Mouse (Mus musculus) hindlimb bud, embryonic 11.5 days (tissue): ENCODE results near the gene Gm20219.
A peak's percentile ranks its signal among the peaks of the same experiment; 100 is the strongest.
"Not testable (repeated sequence)": the region's sequence is repeated elsewhere in the genome, so short reads cannot be mapped to it uniquely, and the experiment has no call there.

Experiments
- DNase-seq: peaks from one replicate; pipeline ENCODE4 v3.0.0-alpha.2; 2012; ENCODE audit warnings: low read depth, low spot score; ENCODE audit errors: extremely low spot score

Gm20219 gene

DNA sequence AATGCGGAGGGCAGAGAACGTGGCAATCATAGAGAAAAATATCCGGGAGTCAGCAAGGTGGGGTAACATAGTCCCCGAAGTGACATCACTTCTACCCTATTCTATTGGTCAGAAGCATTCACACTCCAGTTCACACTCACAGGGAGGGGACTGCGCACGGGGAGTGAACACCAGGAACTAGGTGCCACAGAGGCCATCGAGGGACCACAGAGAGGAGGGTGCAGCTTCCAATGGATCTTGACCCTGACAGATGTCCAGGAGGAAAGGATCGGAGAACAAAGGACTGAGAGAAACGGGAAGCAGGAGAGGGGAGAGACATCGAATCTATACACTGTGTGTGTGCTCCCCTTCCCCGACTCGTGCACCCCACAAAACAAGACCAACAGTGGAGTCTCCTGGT lies 39.3 kb downstream of the Gm20219 start:
- no peak for DNase-seq

DNA sequence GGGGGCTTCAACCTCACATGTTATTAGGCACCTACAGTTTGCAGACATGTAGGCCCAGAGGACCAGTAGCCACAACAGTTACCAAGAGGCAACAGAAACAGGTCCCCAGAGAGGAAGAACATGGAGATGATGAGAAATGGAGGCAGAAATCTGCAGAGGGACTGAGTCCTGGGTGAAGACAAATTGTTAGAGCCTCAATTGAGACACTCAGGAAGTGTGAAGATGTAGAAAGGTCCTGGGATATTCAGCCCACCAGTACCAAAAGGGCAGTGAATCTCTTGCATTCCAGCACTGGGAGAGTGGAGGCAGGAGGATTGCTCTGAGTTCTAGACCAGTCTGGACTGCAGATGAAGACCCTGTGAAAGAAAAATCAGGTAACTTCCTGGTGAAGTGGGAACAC lies 39.9 kb downstream of the Gm20219 start:
- no peak for DNase-seq

DNA sequence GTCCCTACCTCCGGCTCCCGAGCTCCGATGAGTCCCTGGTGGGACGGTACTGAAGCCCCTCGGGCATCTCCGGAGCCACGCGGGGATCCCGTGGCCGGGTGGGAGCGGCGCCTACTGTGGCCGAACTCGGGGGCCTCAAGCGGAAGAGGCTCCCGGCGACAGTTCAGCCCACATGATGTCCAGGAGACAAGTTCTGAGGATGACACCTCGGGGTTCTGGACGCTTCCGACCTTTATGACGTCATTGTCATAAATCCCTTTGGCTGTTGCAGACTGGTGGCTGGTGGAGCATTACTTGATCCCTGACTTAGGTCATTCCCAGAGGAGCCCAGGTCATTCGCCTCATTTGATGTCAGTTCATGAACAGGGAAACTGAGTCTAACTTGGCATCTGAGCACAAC lies 41.9 kb downstream of the Gm20219 start, which contains the start of gene Znrf4:
Gene Znrf4 (minus strand): TSS at position 122 of the 400 bp plus-strand sequence.
- no peak for DNase-seq

DNA sequence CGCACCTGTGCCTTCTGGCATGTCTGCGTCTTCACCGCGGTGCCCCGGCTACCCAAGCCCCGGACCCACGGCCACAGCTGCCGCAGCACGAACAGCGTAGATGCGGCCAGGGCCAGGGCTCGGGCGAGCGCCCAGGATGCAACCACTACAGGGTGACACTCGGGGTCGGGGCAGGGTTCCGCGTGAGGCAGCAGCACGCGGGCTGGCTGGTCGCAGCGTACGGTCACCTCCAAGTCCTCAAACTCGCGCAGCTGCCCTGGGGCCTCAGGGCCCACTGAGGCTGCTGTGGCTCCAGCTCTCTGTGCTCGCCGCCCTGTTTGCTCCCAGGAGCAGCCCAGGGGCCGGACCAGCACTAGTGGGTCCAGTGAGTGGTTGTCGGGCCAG lies 42.5 kb downstream of the Gm20219 start:
- DNase-seq = no peak

DNA sequence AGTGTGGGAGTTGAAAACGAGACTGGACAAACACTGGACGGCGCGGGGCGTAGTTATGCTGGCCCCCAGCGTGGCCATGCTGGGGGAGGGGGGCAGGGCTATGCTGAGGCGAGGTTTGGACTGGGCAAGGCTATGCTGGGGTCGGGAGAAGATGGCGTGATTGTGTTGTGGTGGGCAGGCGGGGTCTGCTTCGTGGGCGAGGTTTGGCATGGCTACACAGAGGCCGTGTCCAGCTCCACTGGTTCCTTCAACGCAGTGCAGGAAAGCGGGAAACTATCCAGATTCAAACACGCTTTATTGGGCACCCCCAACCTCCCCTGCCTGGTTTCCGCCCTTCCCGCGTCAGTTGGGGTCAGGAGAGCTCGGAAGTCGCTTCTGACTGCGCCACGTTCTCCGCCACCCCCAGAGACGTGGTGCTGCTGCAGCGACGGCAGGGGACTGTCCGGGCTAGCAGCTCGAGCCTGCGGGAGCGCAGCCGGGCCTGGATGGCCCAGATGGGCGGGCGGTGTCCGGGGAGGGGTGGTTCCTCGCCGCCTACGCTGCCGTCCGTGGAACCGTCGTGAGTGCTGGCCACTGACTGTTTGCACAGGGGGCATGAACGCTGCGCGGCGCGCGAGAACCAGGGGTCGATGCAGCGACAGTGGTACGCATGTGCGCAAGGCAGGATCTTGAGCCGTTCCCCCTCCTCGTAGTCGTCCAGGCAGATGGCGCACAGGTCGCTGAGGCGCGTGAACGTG lies 43.0 kb downstream of the Gm20219 start:
- DNase-seq = no peak

DNA sequence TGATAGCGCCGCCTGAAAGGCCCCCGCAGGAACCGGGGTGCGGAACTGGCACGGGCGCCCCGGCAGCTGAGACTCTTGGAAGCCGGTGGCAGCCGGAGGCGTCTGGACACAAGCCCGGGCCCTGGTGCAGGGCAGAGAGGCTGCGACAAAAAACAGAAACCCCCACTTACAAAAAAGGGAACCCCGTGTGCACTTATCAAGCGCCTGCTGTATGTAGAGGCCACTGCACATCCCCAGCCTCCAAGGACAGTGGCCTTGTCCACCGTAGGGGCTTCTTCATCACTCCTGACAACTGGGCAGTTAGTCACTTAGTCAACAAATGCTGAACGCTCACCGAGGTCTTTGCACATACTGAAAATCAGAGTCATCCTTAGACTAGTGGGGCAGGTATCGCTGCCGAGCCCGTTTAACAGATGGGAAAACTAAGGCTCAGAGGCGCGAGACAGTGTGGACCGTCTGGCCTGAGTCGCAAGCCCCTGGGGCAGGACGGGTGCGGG lies 43.7 kb downstream of the Gm20219 start:
- DNase-seq = no peak

DNA sequence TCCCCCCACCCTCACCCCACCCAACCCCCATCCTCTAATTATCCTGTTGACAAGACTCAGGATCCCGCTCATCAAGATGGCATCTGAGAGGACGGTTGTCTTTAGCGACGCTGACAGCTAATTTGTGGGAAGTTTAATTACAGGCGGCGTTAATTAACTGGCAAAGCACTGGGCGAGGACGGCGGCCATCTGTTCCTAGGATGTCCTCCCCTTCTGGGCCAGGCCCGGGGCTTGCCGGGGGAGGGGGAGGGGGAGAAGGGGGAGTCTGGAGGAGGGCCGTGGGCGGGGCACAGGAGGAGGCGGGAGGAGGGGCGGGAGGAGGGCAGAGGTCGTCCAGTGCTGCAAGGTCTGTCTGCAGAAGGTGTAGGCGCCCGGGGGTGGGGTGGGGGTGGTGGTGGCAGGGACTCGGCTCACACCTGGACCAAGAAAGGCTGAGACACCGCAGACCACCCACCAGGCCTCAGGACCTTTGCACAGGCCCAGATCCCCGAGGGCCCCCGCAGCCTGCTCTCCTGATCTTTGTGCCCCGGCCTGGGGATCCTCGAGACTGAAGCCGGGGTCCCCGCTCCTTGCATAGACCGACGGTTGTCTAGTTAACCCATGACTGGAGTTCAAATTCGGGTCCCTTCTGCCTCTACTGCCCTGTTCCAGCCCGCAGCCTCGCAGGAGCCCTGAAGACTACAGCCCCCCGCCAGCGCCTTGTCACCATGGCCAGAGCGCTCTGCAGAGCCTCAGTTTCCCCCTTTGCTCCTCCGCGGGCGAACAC lies 44.3 kb downstream of the Gm20219 start:
- DNase-seq = no peak

DNA sequence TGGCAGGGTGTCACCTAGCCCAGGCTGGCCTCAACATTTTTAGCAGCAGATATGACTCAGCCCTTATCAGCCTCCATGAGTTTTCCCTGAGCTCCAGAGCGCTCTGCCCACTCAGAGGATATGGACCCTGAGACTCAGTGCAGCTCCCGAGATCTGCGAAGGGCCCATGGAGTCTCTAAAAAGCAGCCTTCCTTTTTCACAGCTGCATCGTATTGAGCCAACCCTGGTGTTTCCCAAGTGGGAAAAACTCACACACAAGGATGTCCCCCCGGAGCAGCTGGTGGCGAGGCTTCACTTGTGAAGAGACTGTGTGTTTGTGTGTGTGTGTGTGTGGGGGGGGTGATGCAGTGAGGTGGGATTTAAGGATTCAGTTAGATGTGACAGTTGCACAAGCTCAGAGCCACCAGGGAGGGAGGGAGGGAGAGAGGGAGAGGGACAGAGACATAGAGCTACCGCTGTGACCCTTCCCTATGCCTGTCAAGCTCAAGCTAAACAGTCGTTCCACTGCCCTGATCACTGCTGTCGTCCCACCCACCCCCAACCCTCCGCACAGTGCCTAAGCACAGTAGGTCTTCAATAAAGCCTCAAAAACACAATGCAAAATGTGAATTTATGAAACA lies 45.1 kb downstream of the Gm20219 start:
- DNase-seq = no peak

DNA sequence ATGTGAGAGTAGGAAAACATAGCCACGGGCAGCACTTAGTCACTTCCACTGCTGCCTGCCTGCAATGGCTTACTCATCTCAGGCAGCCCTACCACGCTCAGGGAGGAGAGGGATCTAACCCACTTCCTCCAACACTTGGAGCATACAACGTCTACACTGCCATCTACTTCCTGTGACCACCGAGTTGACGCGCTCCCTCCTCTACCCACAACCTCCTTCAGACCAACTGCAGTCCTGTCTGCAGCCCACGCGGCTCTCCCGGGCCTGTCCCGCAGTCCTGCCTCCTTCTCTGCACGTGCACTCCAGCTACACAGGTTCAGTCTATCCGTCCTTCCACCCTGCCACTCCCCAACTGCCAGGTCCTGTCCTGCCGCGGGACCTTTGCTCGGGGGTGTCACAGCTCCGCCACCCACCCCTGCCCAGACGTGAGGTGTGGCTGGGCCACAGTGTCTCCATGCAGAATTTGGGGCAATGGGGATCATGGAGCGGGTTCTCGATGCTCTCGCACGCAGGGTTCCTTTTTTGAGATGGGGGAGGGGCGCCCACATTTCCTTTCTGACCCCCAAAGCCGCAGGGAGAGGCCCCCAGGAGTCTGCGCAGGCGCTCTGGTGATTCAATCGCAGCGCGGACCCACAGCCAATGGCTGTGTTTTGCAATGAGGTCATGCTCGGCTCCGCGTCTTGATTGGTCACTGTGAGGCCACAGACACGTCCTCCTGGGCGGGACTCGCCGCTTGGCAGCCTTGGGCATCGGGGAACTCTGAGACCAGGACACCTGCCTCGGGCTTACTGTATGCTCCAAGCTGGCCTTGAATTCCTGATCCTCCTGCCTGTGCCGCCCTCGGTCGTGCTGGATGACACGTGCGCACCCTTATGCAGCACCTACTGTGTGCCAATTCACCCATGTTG lies 46.8 kb downstream of the Gm20219 start:
- peak; percentile 85 for DNase-seq

DNA sequence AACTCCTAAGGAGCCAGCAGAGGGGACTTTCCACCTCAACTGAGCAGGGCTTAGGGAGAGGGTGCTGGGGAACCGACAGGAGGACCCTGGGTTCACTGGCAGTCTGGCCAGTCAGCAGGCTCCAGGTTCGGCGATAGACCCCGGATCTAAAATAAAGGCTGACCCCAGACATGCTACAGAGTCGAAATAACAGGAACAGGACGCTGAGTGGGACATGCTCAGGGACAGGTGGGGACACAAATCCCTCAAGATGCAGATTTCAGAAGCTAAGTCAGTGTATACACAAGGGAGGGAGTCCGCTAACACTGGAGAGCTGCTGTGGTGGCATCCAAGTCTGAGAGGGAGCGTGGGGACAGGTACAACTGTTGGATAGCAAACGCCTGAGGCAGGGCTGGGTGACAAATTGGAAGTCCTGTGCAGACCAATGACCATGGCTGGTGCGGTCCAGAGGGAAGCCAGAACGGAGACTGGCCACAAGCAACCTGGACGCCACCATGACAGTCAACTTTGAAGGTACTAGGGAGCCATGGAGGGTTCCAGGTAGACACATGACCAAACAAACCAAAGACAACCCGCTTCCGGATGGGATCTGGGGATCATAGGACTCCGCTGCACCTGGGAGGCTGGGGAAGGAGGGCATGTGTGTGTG lies 47.6 kb downstream of the Gm20219 start:
- DNase-seq = no peak

DNA sequence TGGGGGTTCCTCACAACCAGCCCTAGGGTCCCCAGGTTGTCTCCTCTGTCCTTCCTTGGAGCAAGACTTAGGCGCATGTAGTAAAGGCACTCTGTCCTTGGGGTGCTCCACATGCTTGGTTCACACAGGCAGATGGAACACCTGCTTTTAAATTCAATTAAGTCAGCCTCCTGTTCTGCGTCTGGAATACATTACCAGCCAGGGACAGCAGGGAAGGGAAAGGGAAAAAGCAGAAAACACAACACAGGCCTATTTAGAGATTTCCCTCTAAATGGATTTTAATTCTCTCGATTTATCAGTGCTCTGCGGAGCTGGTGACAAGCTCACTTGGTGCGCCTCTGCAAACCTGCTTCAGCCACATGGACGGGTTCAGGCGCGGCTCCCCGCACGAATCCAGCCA lies 48.8 kb downstream of the Gm20219 start:
- DNase-seq = no peak

DNA sequence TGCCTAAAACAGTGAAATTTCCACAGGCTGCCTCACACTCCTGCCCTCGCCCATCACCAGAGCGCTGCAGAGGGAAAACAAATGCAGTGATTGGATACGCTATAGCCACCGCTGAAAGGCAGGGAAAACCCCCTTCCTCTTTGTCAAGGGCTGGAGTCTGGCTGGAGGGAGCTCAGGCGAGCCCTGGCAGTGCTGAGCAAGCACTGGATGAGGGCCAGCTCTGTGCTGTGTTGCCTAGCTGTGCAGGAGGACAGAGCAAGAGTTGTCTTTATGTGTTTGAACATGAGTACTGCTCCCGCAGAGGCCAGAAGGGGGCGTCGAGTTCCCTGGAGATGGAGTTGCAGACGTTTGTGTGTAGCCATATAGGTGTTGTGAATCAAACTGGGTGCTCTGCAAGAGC lies 51.7 kb downstream of the Gm20219 start:
- DNase-seq = no peak

DNA sequence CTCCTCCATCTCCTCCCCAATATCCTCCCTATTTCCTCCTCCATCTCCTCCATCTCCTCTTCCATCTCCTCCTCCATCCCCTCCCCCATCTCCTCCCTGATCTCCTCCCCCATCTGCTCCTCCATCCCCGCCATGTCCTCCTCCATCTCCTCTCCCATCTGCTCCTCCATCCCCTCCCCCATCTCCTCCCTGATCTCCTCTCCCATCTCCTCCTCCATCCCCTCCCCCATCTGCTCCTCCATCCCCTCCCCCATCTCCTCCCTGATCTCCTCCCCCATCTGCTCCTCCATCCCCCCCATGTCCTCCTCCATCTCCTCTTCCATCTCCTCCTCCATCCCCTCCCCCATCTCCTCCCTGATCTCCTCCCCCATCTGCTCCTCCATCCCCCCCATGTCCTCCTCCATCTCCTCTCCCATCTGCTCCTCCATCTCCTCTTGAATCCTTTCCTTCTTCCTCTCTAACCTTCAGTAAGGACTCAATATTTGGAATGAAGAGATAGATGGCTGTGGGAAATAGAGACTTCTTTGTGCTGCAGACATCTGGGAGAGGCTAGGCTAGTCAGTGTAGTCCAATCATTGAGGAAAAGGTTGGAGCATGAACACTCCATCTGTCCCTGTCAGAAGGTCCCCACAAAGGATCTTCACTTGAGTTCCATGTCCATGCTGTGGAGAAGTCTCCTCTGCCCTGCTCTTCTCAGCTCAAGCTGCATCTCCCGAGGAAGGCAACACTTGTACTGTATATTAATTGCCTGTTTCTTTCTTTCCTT lies 52.4 kb downstream of the Gm20219 start:
- not testable (repeated sequence) for DNase-seq
